In the genomic region with DNA sequence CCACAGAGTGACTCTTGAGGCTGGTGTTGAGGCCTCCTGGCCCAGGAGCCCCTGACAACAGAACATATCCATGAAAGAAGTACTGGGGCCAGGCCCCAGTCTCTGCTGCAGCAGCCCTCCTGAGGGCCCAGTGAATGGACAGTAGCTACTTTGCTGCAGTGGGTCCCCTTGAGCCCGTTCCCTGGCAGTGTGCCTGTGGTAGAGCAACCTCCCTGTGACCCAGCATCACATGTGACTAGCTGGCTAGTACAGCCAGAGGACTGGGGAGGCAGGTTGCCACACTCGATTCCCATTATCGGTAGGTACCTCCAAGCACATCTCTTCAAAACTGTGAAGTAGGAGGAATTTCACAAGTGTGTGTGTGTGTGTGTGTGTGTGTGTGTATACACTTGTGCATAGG, we compare ENCODE assay signal across 13 mouse cellular contexts.
"Had no signal": no experiment of that assay in that cellular context is flagged by ENCODE, and none has a peak within 500 bp of the region (broad histone marks: within the 10 kb centered on the region; RNA-seq: fewer than 3 reads in every experiment).

No protein-coding gene starts in this region.

- H3K9ac ChIP-seq: limb, embryonic 15.5 days; liver, embryonic 12.5 days; lung, embryonic 15.5 days; midbrain, embryonic 12.5 days; neural tube, embryonic 15.5 days had no signal

- ATAC-seq: liver, embryonic 12.5 days; midbrain, embryonic 16.5 days had no signal

- DNase-seq: kidney, postnatal 10 days; kidney, postnatal 4 days; right cerebral cortex, adult 18-20 months; spleen, adult 18-20 months; thymus, adult 18-20 months; thymus, postnatal 14 days had no signal

- H3K27ac ChIP-seq: layer of hippocampus, adult 2 months; limb, embryonic 15.5 days; liver, embryonic 12.5 days; lung, embryonic 15.5 days; midbrain, embryonic 12.5 days; neural tube, embryonic 15.5 days had no signal

- H3K4me1 ChIP-seq: lung, embryonic 15.5 days had no signal

- H3K9me3 ChIP-seq: limb, embryonic 15.5 days; liver, embryonic 12.5 days; lung, embryonic 15.5 days; midbrain, embryonic 12.5 days; neural tube, embryonic 15.5 days had no signal

- H3K4me2 ChIP-seq: limb, embryonic 15.5 days; liver, embryonic 12.5 days; lung, embryonic 15.5 days; midbrain, embryonic 12.5 days; neural tube, embryonic 15.5 days had no signal

- H3K4me3 ChIP-seq: layer of hippocampus, adult 2 months; limb, embryonic 15.5 days; liver, embryonic 12.5 days; lung, embryonic 15.5 days; midbrain, embryonic 12.5 days; neural tube, embryonic 15.5 days had no signal

- H3K27me3 ChIP-seq: limb, embryonic 15.5 days; liver, embryonic 12.5 days; lung, embryonic 15.5 days; midbrain, embryonic 12.5 days; neural tube, embryonic 15.5 days had no signal
